Mouse (Mus musculus): ENCODE measurements around the gene Rnf113a2. TPM values are rescaled to one million over a fixed set of nuclear protein-coding genes. Genes with fewer than 3 reads are reported as not detected.
A peak's percentile ranks its signal among the peaks of the same experiment; 100 is the strongest.

The Rnf113a2 gene
- total and polyA plus RNA-seq, 3 experiments = 13.6 to 17.9 (median 16.3) TPM

DNA sequence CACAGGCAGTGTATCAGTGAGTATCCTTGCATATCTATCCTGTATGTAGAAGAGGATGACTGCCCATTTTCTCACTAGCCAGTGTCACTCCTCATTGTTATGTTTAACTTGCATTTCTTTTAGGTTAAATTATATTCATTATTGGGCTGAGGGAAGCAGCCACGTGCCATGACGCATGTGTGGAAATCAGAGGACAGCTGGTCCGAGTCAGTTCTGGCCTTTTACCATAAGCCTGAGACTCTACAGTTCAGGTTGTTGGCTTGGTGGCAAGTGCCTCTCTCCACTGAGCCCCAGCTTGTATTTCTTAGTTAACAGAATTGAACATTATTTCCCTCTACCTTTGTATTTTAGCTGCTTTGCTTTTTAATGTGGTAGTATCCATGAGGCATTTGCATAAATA is 39.9 kb downstream of the Rnf113a2 start:
- Histone ChIP-seq H3K4me1 (ENCODE audit: control insufficient read depth in 1 of 2, insufficient read depth in 2 of 2) (peaks cover 0 to 20% of the 10 kb centered on the region in 2 experiments; a peak in 2 of 4 replicates), H3K9me3 (replicated peaks; ENCODE audit: low read length) (peaks cover 6% of the 10 kb centered on the region), H3K27me3 (replicated peaks) (no peaks in the 10 kb centered on the region), H3K36me3 (replicated peaks in 1 of 2; ENCODE audit: control insufficient read depth in 1 of 2, insufficient read depth in 1 of 2, low read length in 1 of 2) (peaks cover 21 to 61% of the 10 kb centered on the region in 2 experiments), H3K79me2 (replicated peaks; ENCODE audit: control insufficient read depth, extremely low read depth, insufficient read depth, poor library complexity, severe bottlenecking) (peaks cover 16% of the 10 kb centered on the region), H3K4me2 (ENCODE audit: insufficient read depth, low read depth, poor library complexity, severe bottlenecking) (no peak overlapping the region), H3K9ac (ENCODE audit: insufficient read depth, low read depth) (no peak overlapping the region), H3K27ac (ENCODE audit: insufficient read depth, low read depth) (no peak overlapping the region), H3K4me3 (replicated peaks in 1 of 3; ENCODE audit: low read depth in 2 of 3, low read length in 2 of 3, poor library complexity in 1 of 3) (no peak overlapping the region)
- TF ChIP-seq MAX (IDR thresholded peaks at IDR 0.05; ENCODE audit: low read length) (no peak), ZMIZ1 (IDR thresholded peaks at IDR 0.05; ENCODE audit: low read depth, low read length) (no peak), GABPA (IDR thresholded peaks at IDR 0.05; ENCODE audit: insufficient replicate concordance, low read depth, low read length) (no peak), MAZ (IDR thresholded peaks at IDR 0.05; ENCODE audit: low read depth, low read length) (no peak), USF2 (conservative IDR thresholded peaks at IDR 0.05; ENCODE audit: low read depth, low read length) (no peak), ZNF384 (IDR thresholded peaks at IDR 0.05; ENCODE audit: low read depth, low read length) (no peak), NRF1 (IDR thresholded peaks at IDR 0.05; ENCODE audit: low read depth, low read length) (no peak), ZKSCAN1 (IDR thresholded peaks at IDR 0.05; ENCODE audit: borderline replicate concordance, low read depth, low read length) (no peak), E2F4 (IDR thresholded peaks at IDR 0.05; ENCODE audit: insufficient replicate concordance, low read depth, low read length) (no peak), MXI1 (IDR thresholded peaks at IDR 0.05; ENCODE audit: low read depth, low read length) (no peak), EP300 (IDR thresholded peaks at IDR 0.05; ENCODE audit: low read length) (no peak), JUN (IDR thresholded peaks at IDR 0.05; ENCODE audit: insufficient read depth, low read depth, low read length) (no peak), IRF4 (IDR thresholded peaks at IDR 0.05; ENCODE audit: low read depth, low read length) (no peak), CTCF (conservative IDR thresholded peaks at IDR 0.05 in 1 of 2, IDR thresholded peaks at IDR 0.05 in 1 of 2; ENCODE audit: low read depth in 2 of 2, low read length in 2 of 2) (no peak), PAX5 (IDR thresholded peaks at IDR 0.05; ENCODE audit: low read length) (no peak), RAD21 (IDR thresholded peaks at IDR 0.05; ENCODE audit: low read depth, low read length) (no peak), MEF2A (IDR thresholded peaks at IDR 0.05; ENCODE audit: borderline replicate concordance, low read depth, low read length) (no peak), ELF1 (IDR thresholded peaks at IDR 0.05; ENCODE audit: low read depth, low read length) (no peak), POLR2A (IDR thresholded peaks at IDR 0.05; ENCODE audit: low read depth, low read length) (no peak), KAT2A (IDR thresholded peaks at IDR 0.05; ENCODE audit: insufficient replicate concordance, low read length) (no peak)
- dilution Hi-C loops (cut with MboI; ENCODE audit: extremely low pct_ligation_motif_present, extremely low pct_unique_long_range_greater_than_20kb, low sequenced_read_pairs) = no loop called here
- in situ Hi-C loops (cut with MboI; ENCODE audit: low pct_ligation_motif_present, low pct_unique_long_range_greater_than_20kb, low sequenced_read_pairs) = no loop called here
- DNase-seq (ENCODE audit: extremely low read depth) = no peak

- H3K4me2 ChIP-seq (ENCODE audit: insufficient read depth, low read depth, poor library complexity, severe bottlenecking) = no peak overlapping the region
- in situ Hi-C loops (cut with MboI; ENCODE audit: low pct_ligation_motif_present, low pct_unique_long_range_greater_than_20kb, low sequenced_read_pairs) (no loop called here), dilution Hi-C loops (cut with MboI; ENCODE audit: extremely low pct_ligation_motif_present, extremely low pct_unique_long_range_greater_than_20kb, low sequenced_read_pairs) (no loop called here)
- H3K36me3 ChIP-seq (replicated peaks in 1 of 2; ENCODE audit: control insufficient read depth in 1 of 2, insufficient read depth in 1 of 2, low read length in 1 of 2) = peaks cover 30 to 78% of the 10 kb centered on the region in 2 experiments
- no peaks in the 10 kb centered on the region; the same call in 1 of the 2 replicates for H3K79me2 ChIP-seq (replicated peaks; ENCODE audit: control insufficient read depth, extremely low read depth, insufficient read depth, poor library complexity, severe bottlenecking)
- peak; percentile 4 for DNase-seq (ENCODE audit: extremely low read depth)
- no peak overlapping the region for H3K27ac ChIP-seq (ENCODE audit: insufficient read depth, low read depth)
- H3K4me1 ChIP-seq (ENCODE audit: control insufficient read depth in 1 of 2, insufficient read depth in 2 of 2) = no peaks in the 10 kb centered on the region
- H3K27me3 ChIP-seq (replicated peaks) = no peaks in the 10 kb centered on the region
- H3K9me3 ChIP-seq (replicated peaks; ENCODE audit: low read length) = peaks cover 6% of the 10 kb centered on the region
- H3K4me3 ChIP-seq (replicated peaks in 1 of 3; ENCODE audit: low read depth in 2 of 3, low read length in 2 of 3, poor library complexity in 1 of 3) = no peak overlapping the region
- TF ChIP-seq SMC3 (IDR thresholded peaks at IDR 0.05; ENCODE audit: low read depth, low read length) (0 out of 2 replicates have a peak, but pooled peaks have one; percentile 19), USF1 (IDR thresholded peaks at IDR 0.05; ENCODE audit: low read depth, low read length) (no peak), CTCF (conservative IDR thresholded peaks at IDR 0.05 in 1 of 2, IDR thresholded peaks at IDR 0.05 in 1 of 2; ENCODE audit: low read depth in 2 of 2, low read length in 2 of 2) (peak in 1 of 2 experiments; percentile 34; a peak in 2 of 4 replicates), KAT2A (IDR thresholded peaks at IDR 0.05; ENCODE audit: insufficient replicate concordance, low read length) (no peak), ZMIZ1 (IDR thresholded peaks at IDR 0.05; ENCODE audit: low read depth, low read length) (no peak)
- no peak overlapping the region for H3K9ac ChIP-seq (ENCODE audit: insufficient read depth, low read depth)
Observed at GRCm38 (mm10) chr12:84459845-84460244, 42.8 kb downstream of the Rnf113a2 start.
